Comparison of ENCODE assay signal across 9 mouse cellular contexts in genomic region chr16:11011939-11012338, GRCm38 (mm10). TPM values are rescaled to one million over a fixed set of nuclear protein-coding genes. Genes with fewer than 3 reads are reported as not detected.
DNase-seq lines count a peak whose midpoint lies in the region; ATAC-seq and TF ChIP-seq lines count a peak whose summit lies in the region.
"Had no signal": no experiment of that assay in that cellular context is flagged by ENCODE, and none has a peak within 500 bp of the region (broad histone marks: within the 10 kb centered on the region; RNA-seq: fewer than 3 reads in every experiment).

No protein-coding gene starts in this region.

- DNase-seq in MEL (ENCODE audit: low read depth, low spot score): no peak
- no peak for DNase-seq in adrenal gland, postnatal 4 days (ENCODE audit: low spot score in 2 of 2)
- DNase-seq in cerebellum, adult 11 months: no peak

- no peak overlapping the region for H3K4me3 ChIP-seq in intestine, postnatal 0 days (ENCODE audit: low read depth, low read length)
- no peak overlapping the region for H3K4me3 ChIP-seq in intestine, embryonic 15.5 days (replicated peaks)
- H3K4me3 ChIP-seq in MEL (ENCODE audit: control insufficient read depth in 1 of 2, insufficient read depth in 1 of 2, low read depth in 2 of 2, low read length in 2 of 2): peak overlapping the region; percentile 77; a peak in 2 of 4 replicates
- H3K4me3 ChIP-seq: embryonic facial prominence, embryonic 15.5 days had no signal

- no peak for TF ChIP-seq CTCF in intestine, postnatal 0 days (IDR thresholded peaks at IDR 0.05; ENCODE audit: low read depth)
- TF ChIP-seq CTCF in MEL (IDR thresholded peaks at IDR 0.05 in 2 of 3, conservative IDR thresholded peaks at IDR 0.05 in 1 of 3; ENCODE audit: control insufficient read depth in 1 of 3, insufficient read depth in 1 of 3, low read depth in 2 of 3, low read length in 3 of 3, poor library complexity in 1 of 3, severe bottlenecking in 1 of 3): no peak

- H3K27me3 ChIP-seq in intestine, postnatal 0 days (replicated peaks; ENCODE audit: control insufficient read depth, insufficient read depth, low read length): no peaks in the 10 kb centered on the region
- H3K27me3 ChIP-seq in intestine, embryonic 15.5 days (replicated peaks): no peaks in the 10 kb centered on the region
- no peaks in the 10 kb centered on the region for H3K27me3 ChIP-seq in MEL (ENCODE audit: control insufficient read depth in 1 of 2, insufficient read depth in 2 of 2, low read length in 2 of 2)
- H3K27me3 ChIP-seq: embryonic facial prominence, embryonic 15.5 days had no signal

- H3K9me3 ChIP-seq in intestine, postnatal 0 days (ENCODE audit: control insufficient read depth): no peaks in the 10 kb centered on the region
- H3K9me3 ChIP-seq in intestine, embryonic 15.5 days: no peaks in the 10 kb centered on the region
- no peaks in the 10 kb centered on the region for H3K9me3 ChIP-seq in MEL (replicated peaks; ENCODE audit: insufficient read depth, low read length)
- H3K9me3 ChIP-seq: embryonic facial prominence, embryonic 15.5 days had no signal

- 0 out of 2 replicates have a peak overlapping the region, but pooled peaks have one; percentile 50 for H3K27ac ChIP-seq in intestine, postnatal 0 days (ENCODE audit: low read depth, low read length)
- H3K27ac ChIP-seq in intestine, embryonic 15.5 days: no peak overlapping the region
- H3K27ac ChIP-seq in MEL (ENCODE audit: control insufficient read depth, low read depth, low read length): peak overlapping the region; percentile 99
- H3K27ac ChIP-seq: embryonic facial prominence, embryonic 15.5 days had no signal

- no peak for TF ChIP-seq POLR2A in MEL (IDR thresholded peaks at IDR 0.05; ENCODE audit: control insufficient read depth in 1 of 2, insufficient read depth in 1 of 2, low read depth in 1 of 2, low read length in 2 of 2, poor library complexity in 1 of 2)

- H3K36me3 ChIP-seq in intestine, postnatal 0 days (ENCODE audit: control insufficient read depth, insufficient read depth): no peaks in the 10 kb centered on the region
- no peaks in the 10 kb centered on the region for H3K36me3 ChIP-seq in intestine, embryonic 15.5 days
- peaks cover 0 to 13% of the 10 kb centered on the region in 2 experiments; a peak in 2 of 4 replicates for H3K36me3 ChIP-seq in MEL (ENCODE audit: control insufficient read depth in 1 of 2, insufficient read depth in 2 of 2, low read length in 2 of 2)
- H3K36me3 ChIP-seq: embryonic facial prominence, embryonic 15.5 days had no signal

- H3K4me2 ChIP-seq in intestine, postnatal 0 days (replicated peaks; ENCODE audit: low read depth): no peak overlapping the region
- no peak overlapping the region for H3K4me2 ChIP-seq in intestine, embryonic 15.5 days (replicated peaks)
- H3K4me2 ChIP-seq: embryonic facial prominence, embryonic 15.5 days had no signal

- no peaks in the 10 kb centered on the region for H3K79me2 ChIP-seq in MEL (ENCODE audit: control insufficient read depth, insufficient read depth, low read length, poor library complexity)

- TF ChIP-seq RAD21 in MEL (IDR thresholded peaks at IDR 0.05; ENCODE audit: low read depth, low read length): no peak

- WGBS in intestine, postnatal 0 days: 92% methylated on average over 4 of the region's 4 CpGs
- 91% methylated on average over 4 of the region's 4 CpGs for WGBS in intestine, embryonic 15.5 days

- no peak overlapping the region for H3K9ac ChIP-seq in intestine, postnatal 0 days (ENCODE audit: low read depth, low read length)
- H3K9ac ChIP-seq in intestine, embryonic 15.5 days: no peak overlapping the region
- peak overlapping the region; percentile 81 for H3K9ac ChIP-seq in MEL (ENCODE audit: control insufficient read depth, low read depth, low read length, poor library complexity, severe bottlenecking)
- H3K9ac ChIP-seq: embryonic facial prominence, embryonic 15.5 days; forebrain, postnatal 0 days had no signal

- no peaks in the 10 kb centered on the region; the same call in 1 of the 2 replicates for H3K4me1 ChIP-seq in intestine, postnatal 0 days (replicated peaks; ENCODE audit: control insufficient read depth, insufficient read depth, low read length)
- H3K4me1 ChIP-seq in intestine, embryonic 15.5 days (replicated peaks): peaks cover 23% of the 10 kb centered on the region
- peaks cover 10 to 21% of the 10 kb centered on the region in 2 experiments for H3K4me1 ChIP-seq in MEL (ENCODE audit: control insufficient read depth in 1 of 2, insufficient read depth in 2 of 2, low read length in 2 of 2)

- no peak for ATAC-seq in intestine, postnatal 0 days
- no peak for ATAC-seq in intestine, embryonic 15.5 days
- ATAC-seq in common myeloid progenitor, adult 5-6 weeks (replicated peaks; ENCODE audit: low read depth, poor library complexity, severe bottlenecking): peak; percentile 48
- peak; percentile 41 for ATAC-seq in megakaryocyte, adult 5-6 weeks (ENCODE audit: poor library complexity, severe bottlenecking)

- TF ChIP-seq EP300 in MEL (IDR thresholded peaks at IDR 0.05; ENCODE audit: low read depth in 1 of 2, low read length in 2 of 2): no peak

TF ChIP-seq in MEL, 35 proteins besides CTCF, POLR2A, EP300 and RAD21:
- no peak for TF ChIP-seq ZNF384 (IDR thresholded peaks at IDR 0.05; ENCODE audit: low read depth, low read length)
- no peak for TF ChIP-seq GATA1 (IDR thresholded peaks at IDR 0.05; ENCODE audit: low read depth, low read length)
- TF ChIP-seq CHD1 (IDR thresholded peaks at IDR 0.05; ENCODE audit: low read depth, low read length): no peak

RNA-seq across cellular contexts. Expression of gene Snn, which starts 48.8 kb away (rescaled TPM):
- polyA plus RNA-seq in intestine, postnatal 0 days (2015; fragmentation: Nextera tagmentation; extraction: Ambion mirVana): 8.2 and 8.9 TPM in 2 replicates
- 22.6 and 23.2 TPM in 2 replicates for polyA plus RNA-seq in intestine, embryonic 15.5 days (2015; fragmentation: Nextera tagmentation; extraction: Ambion mirVana)
- 0.42 and 0.73 TPM in 2 replicates for total RNA-seq in MEL (2012; rRNA removed)
- polyA plus RNA-seq in MEL (2012; ENCODE audit: insufficient read depth in 1 of 2, insufficient read length in 2 of 2, low read depth in 1 of 2, low replicate concordance in 2 of 2, missing spikeins in 1 of 2): 1 to 10 TPM in 1 of 2 experiments, not detected in 1; 2.4 TPM
- 9.4 and 13.5 TPM in 2 replicates for total RNA-seq in common myeloid progenitor, adult 5-6 weeks (2017)
- 1.1 and 1.7 TPM in 2 replicates for total RNA-seq in megakaryocyte, adult 5-6 weeks (2015)
- 0.98 and 1.5 TPM in 2 replicates for total RNA-seq in megakaryocyte, adult 5-6 weeks (2017)
- 10 to 100 TPM; 30.7 to 31.1 TPM for total RNA-seq in adrenal gland, postnatal 4 days (2021)

RNA-seq across cellular contexts. Expression of gene Litaf, which starts 54.0 kb away (rescaled TPM):
- 168 and 175 TPM in 2 replicates for polyA plus RNA-seq in intestine, postnatal 0 days (2015; fragmentation: Nextera tagmentation; extraction: Ambion mirVana)
- polyA plus RNA-seq in intestine, embryonic 15.5 days (2015; fragmentation: Nextera tagmentation; extraction: Ambion mirVana): 99.1 and 103 TPM in 2 replicates
- 25.7 and 27.2 TPM in 2 replicates for total RNA-seq in MEL (2012; rRNA removed)
- 10 to 100 TPM in 1 of 2 experiments, not detected in 1; 50.1 TPM for polyA plus RNA-seq in MEL (2012; ENCODE audit: insufficient read depth in 1 of 2, insufficient read length in 2 of 2, low read depth in 1 of 2, low replicate concordance in 2 of 2, missing spikeins in 1 of 2)
- 18.4 and 22.3 TPM in 2 replicates for total RNA-seq in common myeloid progenitor, adult 5-6 weeks (2017)
- 102 and 108 TPM in 2 replicates for total RNA-seq in megakaryocyte, adult 5-6 weeks (2015)
- 88.0 and 90.7 TPM in 2 replicates for total RNA-seq in megakaryocyte, adult 5-6 weeks (2017)
- total RNA-seq in adrenal gland, postnatal 4 days (2021): 10 to 100 TPM; 62.0 to 67.0 TPM

Comparison
In these comparisons a context has a peak if more than half of its experiments do, and no peak if none do; other contexts are left out.
1. ATAC-seq: peak in common myeloid progenitor, adult 5-6 weeks (single experiment) and megakaryocyte, adult 5-6 weeks (single experiment); none in intestine, postnatal 0 days (single experiment) and intestine, embryonic 15.5 days (single experiment).
2. H3K4me3 ChIP-seq: peak in MEL (2 of 2); none in intestine, postnatal 0 days (single experiment) and intestine, embryonic 15.5 days (single experiment).